Mouse (Mus musculus) limb, embryonic 11.5 days (tissue): ENCODE measurements at regions not wholly inside any gene's neighbourhood (a gene's known extent, or its start where the extent isn't known, plus 50 kb on each side); places are given as distances from the start of the nearest gene placed in this dataset.

Experiments used
- ATAC-seq: fragments of 200-750 bp; cut with Nextera tagmentation; 2 replicates; pipeline ENCODE4 v1.8.0; 2017; ENCODE audit warnings: low read depth; ENCODE audit not compliant: insufficient number of reproducible peaks, low FRiP score, low TSS enrichment
- DNase-seq: peaks from one replicate; pipeline ENCODE4 v3.0.0-alpha.2; 2015; ENCODE audit warnings: low spot score
- H3K27ac ChIP-seq: fragments of 300-500 bp; sonication (generic); replicated peaks from 2 replicates; pipeline ENCODE4 v1.5.1; 2014; ENCODE audit warnings: low read depth, mild to moderate bottlenecking, low read length
- H3K27me3 ChIP-seq: fragments of 300-500 bp; sonication (generic); 2 replicates; pipeline ENCODE4 v1.6.1; 2014; ENCODE audit warnings: mild to moderate bottlenecking, low read length, mixed read lengths; ENCODE audit not compliant: control insufficient read depth, insufficient read depth
- H3K36me3 ChIP-seq: fragments of 300-500 bp; sonication (generic); 2 replicates; pipeline ENCODE4 v1.6.1; 2014; ENCODE audit warnings: mild to moderate bottlenecking, low read length, moderate library complexity, mixed read lengths; ENCODE audit not compliant: control insufficient read depth, insufficient read depth
- H3K4me1 ChIP-seq: fragments of 300-500 bp; sonication (generic); 2 replicates; pipeline ENCODE4 v1.6.1; 2014; ENCODE audit warnings: low read length, mixed read lengths; ENCODE audit not compliant: control insufficient read depth, insufficient read depth
- H3K4me2 ChIP-seq: fragments of 300-500 bp; sonication (generic); 2 replicates; pipeline ENCODE4 v1.6.1; 2014; ENCODE audit warnings: low read depth, mild to moderate bottlenecking, moderate library complexity; ENCODE audit not compliant: severe bottlenecking
- H3K4me3 ChIP-seq: fragments of 300-500 bp; sonication (generic); 2 replicates; pipeline ENCODE4 v1.5.1; 2014; ENCODE audit warnings: low read depth, low read length
- H3K9ac ChIP-seq: fragments of 300-500 bp; sonication (generic); 2 replicates; pipeline ENCODE4 v1.6.1; 2014; ENCODE audit warnings: mild to moderate bottlenecking, low read length
- H3K9me3 ChIP-seq: fragments of 300-500 bp; sonication (generic); 2 replicates; pipeline ENCODE4 v1.6.1; 2016; ENCODE audit warnings: low read length; ENCODE audit not compliant: control insufficient read depth
- WGBS: fragments of 180-500 bp; shearing (Covaris S2); extraction: QIAGEN DNeasy Blood & Tissue Kit; methylation state at CpG from one replicate; pipeline ENCODE4 v1.1.7; 2014; 5-methylcytosine and 5-hydroxymethylcytosine counted together

- DNase-seq (no peak), ATAC-seq (no peak)
- Histone ChIP-seq H3K27ac (no peak overlapping the region), H3K4me3 (no peak overlapping the region), H3K9me3 (no peaks in the 10 kb centered on the region), H3K36me3 (no peaks in the 10 kb centered on the region), H3K4me2 (no peak overlapping the region), H3K27me3 (no peaks in the 10 kb centered on the region), H3K4me1 (peaks cover 5% of the 10 kb centered on the region; the same call in 1 of the 2 replicates), H3K9ac (no peak overlapping the region)
- WGBS: 73% methylated on average over 8 of the region's 8 CpGs
Measured at GRCm38 (mm10) chr4:142671872-142672458, 432.8 kb upstream of the Kazn start.

DNA sequence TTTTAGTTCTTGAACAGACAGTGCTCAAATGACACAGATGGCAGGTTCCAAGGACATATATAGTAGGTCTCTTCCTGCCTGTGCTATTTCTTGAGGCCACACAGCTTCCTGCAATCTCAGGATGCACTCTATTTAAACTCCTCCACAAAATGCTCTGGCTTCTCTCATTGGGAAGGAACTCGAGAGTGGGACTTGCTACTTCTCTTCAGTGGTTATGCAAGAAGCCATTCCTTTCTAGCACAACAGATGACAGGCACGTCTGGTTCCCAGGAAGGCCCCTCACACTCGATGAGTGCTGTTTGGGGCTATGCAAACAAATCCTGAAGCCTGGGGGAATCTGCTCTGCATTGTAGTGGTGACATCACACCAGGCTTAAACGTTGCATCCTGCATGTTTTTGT is 425.6 kb upstream of the Kazn start:
- H3K9ac ChIP-seq: no peak overlapping the region
- 69% methylated on average over 4 of the region's 4 CpGs for WGBS
- no peaks in the 10 kb centered on the region for H3K27me3 ChIP-seq
- H3K4me2 ChIP-seq: no peak overlapping the region
- DNase-seq (no peak), ATAC-seq (no peak)
- no peaks in the 10 kb centered on the region for H3K9me3 ChIP-seq
- no peaks in the 10 kb centered on the region for H3K36me3 ChIP-seq
- H3K4me3 ChIP-seq: no peak overlapping the region
- no peaks in the 10 kb centered on the region for H3K4me1 ChIP-seq
- no peak overlapping the region for H3K27ac ChIP-seq

DNA sequence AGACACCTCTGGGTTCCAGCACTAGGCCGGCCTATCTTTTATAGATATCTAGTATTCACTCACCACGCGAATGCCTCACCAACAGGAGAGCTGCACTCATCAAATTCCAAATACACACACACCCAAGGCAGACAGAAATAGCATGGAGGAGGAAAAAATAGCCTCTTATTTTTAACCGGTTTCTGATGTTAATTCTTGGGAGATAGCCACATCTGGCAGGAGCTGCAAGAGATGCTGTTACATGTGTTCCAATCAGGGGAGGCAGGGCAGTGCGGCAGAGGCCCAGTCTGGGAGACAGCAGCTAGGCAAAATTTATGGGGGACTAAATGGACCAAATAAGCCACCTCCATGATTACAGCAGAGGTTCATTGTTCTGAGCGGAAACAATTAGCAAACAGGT is 419.0 kb upstream of the Kazn start:
- H3K27me3 ChIP-seq: no peaks in the 10 kb centered on the region
- no peaks in the 10 kb centered on the region for H3K36me3 ChIP-seq
- WGBS: 83% methylated on average over 6 of the region's 6 CpGs

DNA sequence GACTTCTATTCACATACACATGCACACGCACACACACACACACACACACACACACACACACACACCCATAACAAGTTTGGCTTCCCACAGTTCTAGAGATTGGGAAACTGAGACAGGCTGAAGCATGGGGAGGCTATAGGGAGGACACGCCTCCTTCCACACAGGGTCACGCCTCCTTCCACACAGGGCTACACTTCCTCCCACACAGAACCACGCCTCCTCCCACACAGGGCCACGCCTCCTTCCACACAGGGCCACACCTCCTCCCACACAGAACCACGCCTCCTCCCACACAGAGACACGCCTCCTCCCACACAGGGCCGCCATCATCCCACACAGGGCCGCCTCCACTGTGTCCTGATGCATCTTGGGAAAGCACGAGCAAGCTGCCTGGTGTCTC is 401.9 kb upstream of the Kazn start:
- Histone ChIP-seq H3K27ac (no peak overlapping the region), H3K36me3 (no peaks in the 10 kb centered on the region), H3K27me3 (no peaks in the 10 kb centered on the region), H3K4me2 (no peak overlapping the region), H3K9me3 (no peaks in the 10 kb centered on the region), H3K9ac (no peak overlapping the region), H3K4me1 (no peaks in the 10 kb centered on the region), H3K4me3 (no peak overlapping the region)
- ATAC-seq (peak; percentile 45; the same call in 1 of the 2 replicates), DNase-seq (no peak)
- WGBS: 85% methylated on average over 10 of the region's 10 CpGs

More for the DNA sequence above, 419.0 kb upstream of the Kazn start:
- no peak overlapping the region for H3K9ac ChIP-seq
- no peak overlapping the region for H3K4me2 ChIP-seq
- H3K27ac ChIP-seq: no peak overlapping the region
- no peak for DNase-seq
- ATAC-seq: no peak
- no peak overlapping the region for H3K4me3 ChIP-seq
- H3K9me3 ChIP-seq: no peaks in the 10 kb centered on the region
- no peaks in the 10 kb centered on the region for H3K4me1 ChIP-seq

DNA sequence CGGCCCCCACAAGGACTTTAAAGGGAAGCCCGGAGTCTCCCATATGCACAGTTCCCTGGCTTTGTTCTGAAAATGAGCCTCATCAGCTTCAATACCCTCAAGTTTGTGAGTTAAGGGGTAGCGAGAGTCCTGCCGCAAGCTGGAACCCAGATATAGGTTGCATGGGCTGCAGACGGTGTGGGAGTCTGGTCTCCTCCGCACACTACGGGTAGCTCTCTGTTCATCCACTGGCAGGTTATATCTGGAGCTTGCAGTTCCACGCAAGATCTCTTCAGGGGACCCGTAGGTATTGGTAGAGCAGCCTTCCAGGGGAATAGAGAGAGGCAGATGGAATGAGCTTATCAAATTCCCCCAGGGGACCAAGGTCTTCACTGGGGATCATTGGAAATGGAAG is 400.1 kb upstream of the Kazn start:
- no peak overlapping the region for H3K9ac ChIP-seq
- DNase-seq (no peak), ATAC-seq (no peak)
- no peaks in the 10 kb centered on the region for H3K36me3 ChIP-seq
- H3K4me3 ChIP-seq: no peak overlapping the region
- no peaks in the 10 kb centered on the region for H3K4me1 ChIP-seq
- no peak overlapping the region for H3K27ac ChIP-seq
- H3K9me3 ChIP-seq: no peaks in the 10 kb centered on the region
- 77% methylated on average over 9 of the region's 9 CpGs for WGBS
- H3K27me3 ChIP-seq: no peaks in the 10 kb centered on the region
- no peak overlapping the region for H3K4me2 ChIP-seq

GRCm38 (mm10) chr4:142638733-142639339 is 399.6 kb upstream of the Kazn start:
- 43% methylated on average over 13 of the region's 13 CpGs for WGBS
- no peak for DNase-seq

GRCm38 (mm10) chr4:142638057-142638456 is 398.9 kb upstream of the Kazn start:
- no peaks in the 10 kb centered on the region for H3K4me1 ChIP-seq
- H3K27ac ChIP-seq: no peak overlapping the region
- 90% methylated on average over 4 of the region's 4 CpGs for WGBS
- no peak overlapping the region for H3K4me3 ChIP-seq
- no peak overlapping the region for H3K4me2 ChIP-seq
- no peaks in the 10 kb centered on the region for H3K9me3 ChIP-seq
- no peaks in the 10 kb centered on the region for H3K27me3 ChIP-seq
- no peaks in the 10 kb centered on the region for H3K36me3 ChIP-seq
- ATAC-seq (no peak), DNase-seq (no peak)
- H3K9ac ChIP-seq: no peak overlapping the region

More at GRCm38 (mm10) chr4:142638733-142639339, 399.6 kb upstream of the Kazn start:
- no peak overlapping the region for H3K4me3 ChIP-seq
- no peak overlapping the region for H3K9ac ChIP-seq
- no peak for ATAC-seq
- H3K27me3 ChIP-seq: no peaks in the 10 kb centered on the region
- H3K27ac ChIP-seq: no peak overlapping the region
- no peaks in the 10 kb centered on the region for H3K9me3 ChIP-seq
- no peaks in the 10 kb centered on the region for H3K36me3 ChIP-seq
- H3K4me2 ChIP-seq: no peak overlapping the region
- H3K4me1 ChIP-seq: no peaks in the 10 kb centered on the region

DNA sequence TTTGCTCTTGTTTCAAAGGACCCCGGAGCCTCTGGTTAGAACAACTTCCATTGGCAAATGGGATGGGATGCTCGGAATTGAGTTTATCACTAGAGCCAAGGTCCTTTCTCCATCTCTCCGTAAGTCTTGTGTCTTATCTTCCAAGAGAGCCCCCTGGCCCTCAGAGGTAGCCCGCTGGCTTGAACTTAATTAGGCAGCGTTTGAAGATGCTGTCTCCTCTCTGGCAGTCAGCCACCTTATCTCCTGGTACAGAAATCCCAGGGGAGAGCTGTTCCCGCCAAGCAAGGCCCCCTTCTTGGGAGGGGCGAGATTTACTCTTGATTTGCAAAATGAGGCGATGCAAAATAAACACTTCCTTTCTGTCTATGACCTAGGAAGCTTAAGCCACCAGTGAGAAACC is 395.2 kb upstream of the Kazn start:
- no peaks in the 10 kb centered on the region for H3K27me3 ChIP-seq
- H3K4me1 ChIP-seq: no peaks in the 10 kb centered on the region
- no peak overlapping the region for H3K27ac ChIP-seq
- no peaks in the 10 kb centered on the region for H3K9me3 ChIP-seq
- no peak overlapping the region for H3K4me3 ChIP-seq
- DNase-seq: no peak
- H3K36me3 ChIP-seq: no peaks in the 10 kb centered on the region
- no peak overlapping the region for H3K9ac ChIP-seq
- ATAC-seq: no peak
- no peak overlapping the region for H3K4me2 ChIP-seq
- WGBS: 69% methylated on average over 8 of the region's 8 CpGs
